Mouse (Mus musculus) testis, adult 2 months (tissue): ENCODE measurements at regions not wholly inside any gene's neighbourhood (a gene's known extent, or its start where the extent isn't known, plus 50 kb on each side); places are given as distances from the start of the nearest gene placed in this dataset.

Experiments
- H3K27ac ChIP-seq: fragments of 200-500 bp; 2 replicates; pipeline ENCODE4 v1.5.1; 2012; ENCODE audit warnings: low read depth, low read length; ENCODE audit not compliant: control insufficient read depth, insufficient read depth
- H3K27me3 ChIP-seq: fragments of 200-500 bp; 2 replicates; pipeline ENCODE4 v1.6.1; 2012; ENCODE audit warnings: mild to moderate bottlenecking, low read length, moderate library complexity; ENCODE audit not compliant: control insufficient read depth, insufficient read depth
- H3K36me3 ChIP-seq: fragments of 200-500 bp; 2 replicates; pipeline ENCODE4 v1.6.1; 2012; ENCODE audit warnings: mild to moderate bottlenecking, low read length; ENCODE audit not compliant: control insufficient read depth, insufficient read depth
- H3K4me1 ChIP-seq: fragments of 200-500 bp; 2 replicates; pipeline ENCODE4 v1.6.1; 2012; ENCODE audit warnings: low read length; ENCODE audit not compliant: control insufficient read depth, insufficient read depth
- H3K4me3 ChIP-seq: fragments of 200-500 bp; 2 replicates; pipeline ENCODE4 v1.5.1; 2012; ENCODE audit warnings: low read depth, mild to moderate bottlenecking, low read length, moderate library complexity, mixed read lengths; ENCODE audit not compliant: control insufficient read depth
- CTCF ChIP-seq: fragments of 200-500 bp; IDR thresholded peaks from 2 replicates; pipeline ENCODE4 v1.5.1; 2012; ENCODE audit warnings: low read depth, mild to moderate bottlenecking, inconsistent platforms, low read length, moderate library complexity; ENCODE audit not compliant: control insufficient read depth, insufficient read depth, insufficient replicate concordance
- POLR2A ChIP-seq: fragments of 200-500 bp; IDR thresholded peaks from 2 replicates; pipeline ENCODE4 v1.6.1; 2012; ENCODE audit warnings: low read depth, mild to moderate bottlenecking, inconsistent platforms, low read length, moderate library complexity; ENCODE audit not compliant: control insufficient read depth

GRCm38 (mm10) chr7:71411293-71412011 is 60.2 kb upstream of the Gm10295 start:
- Histone ChIP-seq H3K27me3 (no peaks in the 10 kb centered on the region), H3K4me3 (no peak overlapping the region; the same call in 1 of the 2 replicates), H3K36me3 (no peaks in the 10 kb centered on the region), H3K27ac (peak overlapping the region; percentile 80), H3K4me1 (peaks cover 10% of the 10 kb centered on the region)
- no peak for TF ChIP-seq POLR2A
- TF ChIP-seq CTCF = no peak

GRCm38 (mm10) chr7:71409903-71410302 is 58.6 kb upstream of the Gm10295 start:
- no peaks in the 10 kb centered on the region for H3K27me3 ChIP-seq
- peak overlapping the region; percentile 66 for H3K27ac ChIP-seq
- peaks cover 10% of the 10 kb centered on the region for H3K4me1 ChIP-seq
- no peak for TF ChIP-seq POLR2A
- TF ChIP-seq CTCF = no peak
- no peak overlapping the region for H3K4me3 ChIP-seq
- no peaks in the 10 kb centered on the region for H3K36me3 ChIP-seq

- Histone ChIP-seq H3K4me3 (no peak overlapping the region), H3K27me3 (no peaks in the 10 kb centered on the region), H3K27ac (0 out of 2 replicates have a peak overlapping the region, but pooled peaks have one; percentile 58), H3K4me1 (peaks cover 10% of the 10 kb centered on the region), H3K36me3 (no peaks in the 10 kb centered on the region)
- TF ChIP-seq CTCF (no peak), POLR2A (no peak)
Measured at GRCm38 (mm10) chr7:71409061-71409460, 57.8 kb upstream of the Gm10295 start.

GRCm38 (mm10) chr7:71406283-71406682 is 55.0 kb upstream of the Gm10295 start:
- H3K27me3 ChIP-seq = no peaks in the 10 kb centered on the region
- no peak overlapping the region for H3K4me3 ChIP-seq
- TF ChIP-seq CTCF (no peak), POLR2A (no peak)
- H3K36me3 ChIP-seq = no peaks in the 10 kb centered on the region
- H3K27ac ChIP-seq = no peak overlapping the region
- peaks cover 1% of the 10 kb centered on the region for H3K4me1 ChIP-seq
